Mouse (Mus musculus) MEL (cell line): ENCODE measurements around the gene Shcbp1l. TPM values are rescaled to one million over a fixed set of nuclear protein-coding genes. Genes with fewer than 3 reads are reported as not detected.

ENCODE experiments used
- DNase-seq: peaks from one replicate; pipeline ENCODE4 v3.0.0; 2011; ENCODE audit warnings: low read depth, low spot score
- H3K27ac ChIP-seq: 2 replicates; pipeline ENCODE4 v1.5.1; 2012; ENCODE audit warnings: low read depth, mild to moderate bottlenecking, control low read depth, low read length, moderate library complexity; ENCODE audit not compliant: control insufficient read depth
- H3K27me3 ChIP-seq, 2 experiments: fragments of 150-350 bp in 1 of 2; sonication (generic) in 1 of 2; 2 replicates each; pipeline ENCODE4 v1.6.1; 2012; ENCODE audit warnings: low read length in 2 of 2, mild to moderate bottlenecking in 2 of 2, improper control_type of control experiment in 1 of 2, moderate library complexity in 1 of 2; ENCODE audit not compliant: insufficient read depth in 2 of 2, control insufficient read depth in 1 of 2
- H3K36me3 ChIP-seq, 2 experiments: 2 replicates each; pipeline ENCODE4 v1.6.1; 2012 to 2014; ENCODE audit warnings: low read length in 2 of 2, improper control_type of control experiment in 1 of 2, inconsistent platforms in 1 of 2, mild to moderate bottlenecking in 1 of 2; ENCODE audit not compliant: insufficient read depth in 2 of 2, control insufficient read depth in 1 of 2
- H3K4me1 ChIP-seq, 2 experiments: fragments of 150-350 bp in 1 of 2; sonication (generic) in 1 of 2; 2 replicates each; pipeline ENCODE4 v1.6.1; 2012; ENCODE audit warnings: low read length in 2 of 2, improper control_type of control experiment in 1 of 2, mild to moderate bottlenecking in 1 of 2; ENCODE audit not compliant: insufficient read depth in 2 of 2, control insufficient read depth in 1 of 2
- H3K4me3 ChIP-seq, 2 experiments: fragments of 150-350 bp in 1 of 2; sonication (generic) in 1 of 2; 2 replicates each; pipeline ENCODE4 v1.5.1; 2012; ENCODE audit warnings: low read depth in 2 of 2, low read length in 2 of 2, mild to moderate bottlenecking in 2 of 2, moderate library complexity in 2 of 2, control low read depth in 1 of 2, improper control_type of control experiment in 1 of 2; ENCODE audit not compliant: control insufficient read depth in 1 of 2, insufficient read depth in 1 of 2
- H3K79me2 ChIP-seq: 2 replicates; pipeline ENCODE4 v1.6.1; 2012; ENCODE audit warnings: mild to moderate bottlenecking, low read length, moderate library complexity; ENCODE audit not compliant: control insufficient read depth, poor library complexity, insufficient read depth
- H3K9ac ChIP-seq: 2 replicates; pipeline ENCODE4 v1.6.1; 2012; ENCODE audit warnings: low read depth, mild to moderate bottlenecking, control low read depth, low read length, moderate library complexity; ENCODE audit not compliant: control insufficient read depth, poor library complexity, severe bottlenecking
- H3K9me3 ChIP-seq: fragments of 150-350 bp; sonication (generic); replicated peaks from 2 replicates; pipeline ENCODE4 v1.6.1; 2012; ENCODE audit warnings: mild to moderate bottlenecking, low read length, improper control_type of control experiment, moderate library complexity; ENCODE audit not compliant: insufficient read depth
- ELF1 ChIP-seq: IDR thresholded peaks from 2 replicates; pipeline ENCODE4 v1.6.1; 2014; ENCODE audit warnings: low read depth, mild to moderate bottlenecking, inconsistent platforms, low read length, improper control_type of control experiment, moderate library complexity
- EP300 ChIP-seq, 2 experiments: IDR thresholded peaks; 2 replicates each; pipeline ENCODE4 v1.6.1; 2011; ENCODE audit warnings: improper control_type of control experiment in 2 of 2, low read length in 2 of 2, low read depth in 1 of 2, mild to moderate bottlenecking in 1 of 2
- GABPA ChIP-seq: IDR thresholded peaks from 2 replicates; pipeline ENCODE4 v1.6.1; 2012; ENCODE audit warnings: low read depth, mild to moderate bottlenecking, inconsistent platforms, low read length, improper control_type of control experiment, moderate library complexity
- GATA1 ChIP-seq: IDR thresholded peaks from 2 replicates; pipeline ENCODE4 v1.6.1; 2011; ENCODE audit warnings: low read depth, low read length, improper control_type of control experiment
- MAFK ChIP-seq: IDR thresholded peaks from 2 replicates; pipeline ENCODE4 v1.6.1; 2011; ENCODE audit warnings: low read depth, mild to moderate bottlenecking, low read length, improper control_type of control experiment, borderline replicate concordance
- MAX ChIP-seq: IDR thresholded peaks from 2 replicates; pipeline ENCODE4 v1.6.1; 2011; ENCODE audit warnings: low read length, improper control_type of control experiment
- MEF2A ChIP-seq: IDR thresholded peaks from 2 replicates; pipeline ENCODE4 v1.6.1; 2014; ENCODE audit warnings: low read depth, mild to moderate bottlenecking, inconsistent platforms, low read length, improper control_type of control experiment; ENCODE audit not compliant: poor library complexity, insufficient replicate concordance, severe bottlenecking; ENCODE audit errors: extremely low read depth
- MYB ChIP-seq: IDR thresholded peaks from 2 replicates; pipeline ENCODE4 v1.6.1; 2011; ENCODE audit warnings: mild to moderate bottlenecking, low read depth, low read length, improper control_type of control experiment
- MYC ChIP-seq: IDR thresholded peaks from 2 replicates; pipeline ENCODE4 v1.6.1; 2011; ENCODE audit warnings: low read depth, mild to moderate bottlenecking, low read length, improper control_type of control experiment, moderate library complexity
- NELFE ChIP-seq: IDR thresholded peaks from 2 replicates; pipeline ENCODE4 v1.6.1; 2011; ENCODE audit warnings: low read depth, low read length, improper control_type of control experiment
- POLR2AphosphoS2 ChIP-seq: IDR thresholded peaks from 2 replicates; pipeline ENCODE4 v1.6.1; 2011; ENCODE audit warnings: low read length, improper control_type of control experiment
- POLR2AphosphoS5 ChIP-seq: IDR thresholded peaks from 2 replicates; pipeline ENCODE4 v1.6.1; 2012; ENCODE audit warnings: low read depth, borderline replicate concordance, mild to moderate bottlenecking, inconsistent platforms, low read length, moderate library complexity, mixed read lengths
- RAD21 ChIP-seq: IDR thresholded peaks from 2 replicates; pipeline ENCODE4 v1.6.1; 2011; ENCODE audit warnings: mild to moderate bottlenecking, low read depth, low read length, improper control_type of control experiment
- RCOR1 ChIP-seq: IDR thresholded peaks from 2 replicates; pipeline ENCODE4 v1.6.1; 2012; ENCODE audit warnings: low read depth, mild to moderate bottlenecking, inconsistent platforms, low read length, improper control_type of control experiment
- SMC3 ChIP-seq: IDR thresholded peaks from 2 replicates; pipeline ENCODE4 v1.6.1; 2011; ENCODE audit warnings: low read depth, low read length, improper control_type of control experiment
- TAL1 ChIP-seq: IDR thresholded peaks from 2 replicates; pipeline ENCODE4 v1.6.1; 2012; ENCODE audit warnings: mild to moderate bottlenecking, inconsistent platforms, low read length, moderate library complexity, mixed read lengths
- TBP ChIP-seq: IDR thresholded peaks from 2 replicates; pipeline ENCODE4 v1.8.0; 2011; ENCODE audit warnings: low read depth, low read length, improper control_type of control experiment
- TCF12 ChIP-seq: IDR thresholded peaks from 2 replicates; pipeline ENCODE4 v1.6.1; 2014; ENCODE audit warnings: low read depth, mild to moderate bottlenecking, inconsistent platforms, low read length, improper control_type of control experiment, moderate library complexity
- UBTF ChIP-seq: IDR thresholded peaks from 2 replicates; pipeline ENCODE4 v1.6.1; 2012; ENCODE audit warnings: low read depth, mild to moderate bottlenecking, inconsistent platforms, low read length, improper control_type of control experiment, moderate library complexity, borderline replicate concordance; ENCODE audit not compliant: insufficient read depth
- USF2 ChIP-seq, 2 experiments: IDR thresholded peaks; 2 replicates each; pipeline ENCODE4 v1.6.1; 2011 to 2012; ENCODE audit warnings: improper control_type of control experiment in 2 of 2, low read length in 2 of 2, borderline replicate concordance in 1 of 2, inconsistent platforms in 1 of 2, low read depth in 1 of 2, mild to moderate bottlenecking in 1 of 2; ENCODE audit not compliant: insufficient read depth in 1 of 2
- ZC3H11A ChIP-seq: IDR thresholded peaks from 2 replicates; pipeline ENCODE4 v1.6.1; 2012; ENCODE audit warnings: low read depth, mild to moderate bottlenecking, inconsistent platforms, low read length, improper control_type of control experiment
- ZKSCAN1 ChIP-seq: IDR thresholded peaks from 2 replicates; pipeline ENCODE4 v1.6.1; 2012; ENCODE audit warnings: low read depth, mild to moderate bottlenecking, inconsistent platforms, low read length, improper control_type of control experiment, moderate library complexity
- polyA plus RNA-seq, 2 experiments: library from polyadenylated mRNA; stranded (reverse) in 1 of 2; unstranded in 1 of 2; fragments of >175 nt in 1 of 2; fragments of >200 nt in 1 of 2; gene quantifications; 2 replicates each; pipeline versions ENCODE4 v1.2.1 to v1.2.4; 2012; ENCODE audit warnings: low replicate concordance in 2 of 2, low read depth in 1 of 2; ENCODE audit not compliant: insufficient read length in 2 of 2, insufficient read depth in 1 of 2, missing spikeins in 1 of 2
- total RNA-seq: library from RNA; depleted of rRNA; stranded (reverse); fragments of 300-350 nt; gene quantifications from 2 replicates; pipeline ENCODE4 v1.2.3, GENCODE M21; 2012

Shcbp1l gene
- total and polyA plus RNA-seq, 3 experiments: 2.4 to 3.7 TPM; not detected in 1

GRCm38 (mm10) chr1:153440752-153441151 lies 15.8 kb downstream of the Shcbp1l start:
- DNase-seq: no peak
- TF ChIP-seq EP300 (IDR thresholded peaks at IDR 0.05; ENCODE audit: low read depth in 1 of 2, low read length in 2 of 2) (no peak), MYB (no peak), RAD21 (no peak), TAL1 (no peak)
- Histone ChIP-seq H3K27me3 (no peaks in the 10 kb centered on the region), H3K36me3 (no peaks in the 10 kb centered on the region), H3K79me2 (no peaks in the 10 kb centered on the region), H3K9me3 (no peaks in the 10 kb centered on the region), H3K4me3 (no peak overlapping the region), H3K9ac (no peak overlapping the region), H3K4me1 (no peaks in the 10 kb centered on the region; a peak in 1 of 4 replicates), H3K27ac (no peak overlapping the region)

- H3K79me2 ChIP-seq: no peaks in the 10 kb centered on the region
- H3K27me3 ChIP-seq: no peaks in the 10 kb centered on the region
- no peak overlapping the region for H3K9ac ChIP-seq
- no peak overlapping the region for H3K4me3 ChIP-seq
- no peaks in the 10 kb centered on the region; a peak in 1 of 4 replicates for H3K4me1 ChIP-seq
- no peak overlapping the region for H3K27ac ChIP-seq
- H3K36me3 ChIP-seq: no peaks in the 10 kb centered on the region
- TF ChIP-seq ZKSCAN1 (no peak), GABPA (no peak), MEF2A (no peak), TCF12 (no peak), MAFK (no peak), MAX (no peak), RCOR1 (no peak), POLR2AphosphoS5 (no peak), POLR2AphosphoS2 (no peak), MYC (no peak), GATA1 (no peak), ZC3H11A (no peak), NELFE (no peak)
- TF ChIP-seq, all 39 proteins: peak for 0
- no peak for DNase-seq
- H3K9me3 ChIP-seq: no peaks in the 10 kb centered on the region
Measured at GRCm38 (mm10) chr1:153441656-153442055, 16.7 kb downstream of the Shcbp1l start.

- no peak overlapping the region for H3K27ac ChIP-seq
- H3K36me3 ChIP-seq: no peaks in the 10 kb centered on the region
- H3K9me3 ChIP-seq: no peaks in the 10 kb centered on the region
- no peaks in the 10 kb centered on the region for H3K79me2 ChIP-seq
- no peaks in the 10 kb centered on the region; a peak in 1 of 4 replicates for H3K4me1 ChIP-seq
- H3K9ac ChIP-seq: no peak overlapping the region
- H3K27me3 ChIP-seq: no peaks in the 10 kb centered on the region
- no peak overlapping the region for H3K4me3 ChIP-seq
- TF ChIP-seq RAD21 (no peak), TBP (no peak), SMC3 (no peak), ELF1 (no peak), USF2 (IDR thresholded peaks at IDR 0.05; ENCODE audit: borderline replicate concordance in 1 of 2, insufficient read depth in 1 of 2, low read depth in 1 of 2, low read length in 2 of 2) (no peak), UBTF (no peak), MEF2A (no peak)
- TF ChIP-seq, all 39 proteins: peak for 0
- no peak for DNase-seq
Measured at GRCm38 (mm10) chr1:153443019-153443418, 18.1 kb downstream of the Shcbp1l start.
